Comparison of ENCODE assay signal across 13 mouse cellular contexts in the genomic region with DNA sequence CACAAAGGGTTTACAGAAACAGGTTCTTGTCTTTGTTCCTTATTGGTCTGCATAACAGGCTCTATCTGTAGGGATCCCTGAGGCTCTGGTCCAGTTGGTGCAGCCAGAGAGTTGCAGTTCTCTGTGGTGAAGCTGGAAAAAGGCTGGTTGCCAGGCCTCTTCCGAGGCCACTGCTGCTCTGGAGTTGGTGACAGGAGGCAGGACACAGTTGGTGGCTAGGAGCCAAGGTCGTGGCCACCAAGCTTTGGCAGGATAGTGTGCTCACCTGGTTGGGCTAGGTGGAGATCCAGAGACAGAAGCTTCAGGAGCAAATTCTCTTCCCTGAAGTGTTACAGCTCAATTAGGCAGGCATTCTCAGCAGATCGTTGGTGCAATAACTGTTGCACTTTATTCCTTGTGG.
"Had no signal": no experiment of that assay in that cellular context is flagged by ENCODE, and none has a peak within 500 bp of the region (broad histone marks: within the 10 kb centered on the region; RNA-seq: fewer than 3 reads in every experiment).

No protein-coding gene starts in this region.

- H3K4me1 ChIP-seq: limb, embryonic 15.5 days; midbrain, embryonic 12.5 days; neural tube, embryonic 15.5 days had no signal

- H3K36me3 ChIP-seq: limb, embryonic 15.5 days; midbrain, embryonic 12.5 days; neural tube, embryonic 15.5 days had no signal

- H3K27ac ChIP-seq: kidney, postnatal 0 days; layer of hippocampus, adult 2 months; limb, embryonic 15.5 days; liver, embryonic 14.5 days; midbrain, embryonic 12.5 days; neural tube, embryonic 15.5 days had no signal

- DNase-seq: kidney, adult 9 months; kidney, postnatal 36 days; lung, adult 18-20 months; right cerebral cortex, adult 18-20 months; right cerebral cortex, postnatal 25 days; thymus, postnatal 36 days had no signal

- H3K9ac ChIP-seq: limb, embryonic 15.5 days; liver, embryonic 14.5 days; midbrain, embryonic 12.5 days; neural tube, embryonic 15.5 days had no signal

- H3K27me3 ChIP-seq: limb, embryonic 15.5 days; midbrain, embryonic 12.5 days; neural tube, embryonic 15.5 days had no signal

- H3K4me2 ChIP-seq: limb, embryonic 15.5 days; midbrain, embryonic 12.5 days; neural tube, embryonic 15.5 days had no signal

- H3K9me3 ChIP-seq: limb, embryonic 15.5 days; midbrain, embryonic 12.5 days; neural tube, embryonic 15.5 days had no signal

- H3K4me3 ChIP-seq: layer of hippocampus, adult 2 months; limb, embryonic 15.5 days; midbrain, embryonic 12.5 days; myocyte; neural tube, embryonic 15.5 days had no signal
